Mouse (Mus musculus): ENCODE results near the gene Fam222a. TPM values are rescaled to one million over a fixed set of nuclear protein-coding genes. Genes with fewer than 3 reads are reported as not detected.

Fam222a gene
- total RNA-seq, 2 experiments from 2014 or later: 2.4 to 4.2 TPM

DNA sequence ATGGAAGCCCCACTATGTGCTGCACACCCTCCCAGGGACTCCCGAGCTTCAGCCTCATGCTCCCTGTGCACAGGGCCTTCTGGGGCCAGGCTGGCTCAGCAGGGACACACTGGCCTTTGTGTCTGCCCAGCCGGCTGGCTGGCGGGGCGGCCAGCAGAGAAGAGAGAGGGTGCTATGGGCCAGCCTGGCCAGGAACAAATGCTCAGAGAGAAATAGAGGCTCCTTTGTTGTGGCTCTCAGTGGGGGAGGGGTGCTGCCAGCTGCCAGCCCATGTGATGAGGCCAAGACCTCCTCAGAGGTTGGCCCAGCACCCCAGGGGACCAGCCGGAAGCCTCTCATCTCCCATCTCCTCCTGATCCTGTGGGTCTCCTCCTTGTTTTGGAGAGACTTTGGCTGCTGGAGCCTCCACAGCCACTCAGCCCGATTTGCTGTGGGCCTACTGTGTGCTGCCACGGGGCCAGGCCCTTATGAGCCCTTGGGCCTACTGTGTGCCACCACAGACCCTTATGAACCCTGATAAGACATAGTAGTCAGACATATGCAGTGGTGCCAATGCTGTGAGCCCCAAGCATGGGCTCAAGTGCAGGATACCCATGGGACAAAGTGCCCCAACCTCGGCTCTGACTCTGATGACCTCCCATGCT lies 12.0 kb downstream of the Fam222a start:
- intact Hi-C loops (cut with DNase I): no loop called here
- DNase-seq (ENCODE audit: low spot score): no peak

DNA sequence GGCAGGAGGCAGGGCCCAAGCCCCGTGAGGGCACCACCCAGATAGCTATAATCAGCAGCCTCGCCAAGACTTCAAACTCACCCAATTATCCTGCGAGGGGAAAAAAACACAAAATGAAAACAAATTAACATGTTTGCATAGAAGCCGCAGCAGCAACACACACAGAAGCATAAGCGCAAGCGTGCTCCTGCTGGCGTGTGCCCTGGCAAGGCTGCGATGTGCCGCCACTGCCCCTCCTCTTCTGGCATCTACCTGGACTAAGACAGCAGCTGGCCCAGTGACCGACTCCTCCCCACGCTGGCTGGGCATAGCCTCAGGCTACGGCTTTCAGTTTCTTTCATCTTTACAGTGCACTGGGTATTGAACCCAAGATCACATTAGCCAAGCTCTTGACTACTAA lies 13.7 kb downstream of the Fam222a start:
- intact Hi-C loops (cut with DNase I): no loop called here
- DNase-seq (ENCODE audit: low spot score): no peak

- DNase-seq (ENCODE audit: low spot score): no peak
- intact Hi-C loops (cut with DNase I): no loop called here
Observed at GRCm38 (mm10) chr5:114583046-114583445, 15.2 kb downstream of the Fam222a start.

- DNase-seq (ENCODE audit: low spot score): no peak
Observed at GRCm38 (mm10) chr5:114583490-114584175, 15.8 kb downstream of the Fam222a start.

GRCm38 (mm10) chr5:114584293-114585104 lies 16.7 kb downstream of the Fam222a start:
- DNase-seq (ENCODE audit: low spot score): no peak
- intact Hi-C loops (cut with DNase I): no loop called here

More at GRCm38 (mm10) chr5:114583490-114584175, 15.8 kb downstream of the Fam222a start:
- intact Hi-C loops (cut with DNase I): no loop called here

GRCm38 (mm10) chr5:114585682-114586081 lies 17.9 kb downstream of the Fam222a start:
- intact Hi-C loops (cut with DNase I): no loop called here
- no peak for DNase-seq (ENCODE audit: low spot score)

DNA sequence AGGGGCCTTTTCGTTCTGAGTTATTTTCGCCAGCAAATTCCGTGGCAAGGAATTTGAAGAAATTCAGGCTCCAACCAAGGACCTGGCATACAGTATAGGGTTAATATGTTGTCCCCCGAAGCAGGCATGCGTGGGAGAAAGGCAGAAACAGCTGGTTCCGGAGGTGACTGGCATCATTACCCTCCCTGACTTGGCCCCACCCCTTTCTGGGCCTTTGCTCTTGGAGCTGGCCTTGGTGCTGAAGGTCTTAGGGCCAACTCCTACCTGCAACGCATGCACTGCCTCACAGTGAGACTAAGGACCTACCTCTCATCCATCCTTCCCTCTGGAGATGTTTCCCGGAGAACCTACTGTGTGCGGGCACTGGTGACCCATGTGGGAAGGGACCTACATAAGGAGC lies 20.1 kb downstream of the Fam222a start:
- DNase-seq (ENCODE audit: low spot score): no peak
- intact Hi-C loops (cut with DNase I): no loop called here

DNA sequence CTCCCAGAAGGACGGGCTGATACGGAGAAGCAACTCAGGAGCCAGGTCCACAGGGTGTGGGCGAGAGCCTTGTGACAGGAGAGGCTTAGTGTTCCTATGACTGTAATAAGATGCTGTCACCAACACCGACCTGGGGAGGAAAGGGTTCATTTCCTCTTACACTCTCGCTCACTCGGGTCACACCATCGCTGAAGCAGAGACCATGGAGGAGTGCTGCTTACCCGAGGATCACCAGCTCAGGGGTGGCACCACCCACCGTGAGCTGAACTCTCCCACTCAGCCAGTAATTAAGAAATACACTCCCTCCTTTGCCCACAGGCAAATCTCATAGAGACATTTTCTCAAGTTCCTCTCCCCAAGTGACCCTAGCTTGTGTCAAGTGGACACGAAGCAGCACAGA lies 20.6 kb downstream of the Fam222a start:
- intact Hi-C loops (cut with DNase I): no loop called here
- DNase-seq (ENCODE audit: low spot score): no peak

DNA sequence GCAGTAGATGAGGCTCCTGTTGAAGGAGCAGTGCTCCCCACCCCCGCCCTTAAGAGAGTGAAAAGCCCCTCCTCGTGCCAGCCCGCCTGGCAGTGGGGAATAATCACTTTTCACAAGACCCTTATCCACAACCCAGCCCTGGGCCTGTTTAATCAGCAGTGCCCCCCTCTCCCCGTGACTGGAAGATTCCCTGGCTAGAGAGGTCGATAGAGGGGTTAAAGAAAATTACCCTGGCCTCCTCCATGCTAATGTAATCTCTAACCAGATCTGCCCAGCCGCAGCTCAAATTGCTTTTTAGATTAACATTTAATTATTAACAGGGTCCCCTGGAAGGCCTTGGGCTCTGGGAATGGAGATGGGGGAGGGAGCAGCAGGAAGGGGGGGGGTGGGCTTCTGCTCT lies 21.2 kb downstream of the Fam222a start:
- intact Hi-C loops (cut with DNase I): no loop called here

GRCm38 (mm10) chr5:114589454-114589853 lies 21.6 kb downstream of the Fam222a start:
- no peak for DNase-seq (ENCODE audit: low spot score)
- intact Hi-C loops (cut with DNase I): no loop called here

More for the DNA sequence above, 21.2 kb downstream of the Fam222a start:
- DNase-seq (ENCODE audit: low spot score): no peak

GRCm38 (mm10) chr5:114590043-114590913 lies 22.5 kb downstream of the Fam222a start:
- no peak for DNase-seq (ENCODE audit: low spot score)
- intact Hi-C loops (cut with DNase I): no loop called here

GRCm38 (mm10) chr5:114591151-114591561 lies 23.3 kb downstream of the Fam222a start:
- no peak for DNase-seq (ENCODE audit: low spot score)
- intact Hi-C loops (cut with DNase I): no loop called here

GRCm38 (mm10) chr5:114592463-114593160 lies 24.8 kb downstream of the Fam222a start:
- intact Hi-C loops (cut with DNase I): no loop called here
- DNase-seq (ENCODE audit: low spot score): no peak

GRCm38 (mm10) chr5:114593161-114593821 lies 25.5 kb downstream of the Fam222a start:
- intact Hi-C loops (cut with DNase I): no loop called here
- DNase-seq (ENCODE audit: low spot score): no peak

DNA sequence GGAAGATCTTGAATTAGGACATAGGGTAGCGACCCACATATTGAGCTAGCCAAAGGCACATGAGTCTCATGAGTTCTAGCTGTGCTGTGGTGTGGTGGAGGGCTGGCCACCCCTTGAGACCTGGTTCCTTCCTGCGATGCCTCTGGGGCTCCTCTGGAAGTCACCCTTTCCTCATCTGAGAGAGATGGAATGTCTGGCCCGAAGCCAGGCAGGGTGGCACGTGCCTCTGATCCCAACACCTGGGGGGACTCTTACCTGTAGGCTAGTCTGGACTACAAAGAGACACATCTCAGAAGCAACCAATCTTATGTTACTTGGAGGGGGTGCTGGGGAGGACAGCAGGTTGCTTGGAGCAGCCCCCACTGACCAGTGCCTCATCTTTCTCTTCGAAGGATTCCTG lies 26.1 kb downstream of the Fam222a start:
- DNase-seq (ENCODE audit: low spot score): no peak
- intact Hi-C loops (cut with DNase I): no loop called here

GRCm38 (mm10) chr5:114594741-114595241 lies 27.0 kb downstream of the Fam222a start:
- intact Hi-C loops (cut with DNase I): no loop called here
- DNase-seq (ENCODE audit: low spot score): peak; percentile 35

GRCm38 (mm10) chr5:114596604-114597003 lies 28.8 kb downstream of the Fam222a start:
- intact Hi-C loops (cut with DNase I): no loop called here
- peak; percentile 31 for DNase-seq (ENCODE audit: low spot score)

DNA sequence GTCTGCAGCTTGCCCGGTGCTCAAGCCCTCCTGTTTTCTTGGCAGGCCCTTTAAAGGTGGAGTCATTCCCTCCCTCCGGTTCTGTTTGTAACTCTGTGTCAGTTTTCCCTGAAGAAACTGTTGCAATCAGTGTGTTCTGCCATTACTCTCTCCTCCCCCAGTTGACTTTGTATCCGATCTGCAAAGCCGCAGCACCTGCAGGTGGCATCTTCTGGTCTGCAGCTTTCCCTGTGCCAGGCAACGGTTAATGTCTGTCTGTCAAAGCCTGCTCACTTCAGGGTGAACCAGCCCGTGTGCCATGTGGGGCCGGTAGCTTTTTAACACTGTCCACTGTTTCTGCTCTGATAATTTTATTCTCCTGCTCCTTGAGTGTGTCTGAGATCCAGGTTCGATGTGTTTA lies 29.4 kb downstream of the Fam222a start:
- intact Hi-C loops (cut with DNase I): no loop called here
- DNase-seq (ENCODE audit: low spot score): no peak

DNA sequence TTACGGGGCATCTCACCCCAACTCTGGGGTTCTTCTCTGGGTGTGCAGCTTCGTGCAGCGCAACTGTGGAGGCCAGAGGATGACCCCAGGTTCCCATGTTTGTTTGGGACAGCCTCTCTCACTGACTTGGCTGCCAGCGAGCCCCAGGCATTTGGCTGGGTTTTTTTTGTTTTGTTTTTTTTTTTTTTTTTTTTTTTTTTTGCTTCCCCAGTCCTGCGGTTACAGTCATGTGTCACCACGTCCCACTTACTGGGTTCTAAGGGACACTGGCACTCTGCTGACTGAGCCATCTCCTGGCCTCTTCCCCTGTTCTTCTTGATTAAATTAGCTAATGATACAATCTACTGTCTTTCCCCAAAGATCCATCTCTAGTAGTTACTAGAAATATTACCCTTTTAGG lies 29.8 kb downstream of the Fam222a start:
- intact Hi-C loops (cut with DNase I): no loop called here
- no peak for DNase-seq (ENCODE audit: low spot score)
